Mouse (Mus musculus) neural tube, embryonic 14.5 days (tissue): ENCODE measurements around the gene Jmjd1c. TPM values are rescaled to one million over a fixed set of nuclear protein-coding genes. Genes with fewer than 3 reads are reported as not detected.

Source experiments
- ATAC-seq: fragments of 200-750 bp; cut with Nextera tagmentation; 2 replicates; pipeline ENCODE4 v1.8.0; 2017; ENCODE audit warnings: low read depth, mild to moderate bottlenecking, moderate TSS enrichment, moderate library complexity
- H3K27ac ChIP-seq: fragments of 300-500 bp; sonication (generic); 2 replicates; pipeline ENCODE4 v1.5.1; 2014; ENCODE audit warnings: low read depth, mild to moderate bottlenecking, control low read depth, low read length, moderate library complexity, mixed read lengths
- H3K27me3 ChIP-seq: fragments of 300-500 bp; sonication (generic); 2 replicates; pipeline ENCODE4 v1.6.1; 2014; ENCODE audit warnings: low read length; ENCODE audit not compliant: control insufficient read depth, insufficient read depth
- H3K36me3 ChIP-seq: fragments of 300-500 bp; sonication (generic); 2 replicates; pipeline ENCODE4 v1.6.1; 2014; ENCODE audit warnings: low read length, mixed read lengths; ENCODE audit not compliant: control insufficient read depth, insufficient read depth
- H3K4me1 ChIP-seq: fragments of 300-500 bp; sonication (generic); 2 replicates; pipeline ENCODE4 v1.6.1; 2014; ENCODE audit warnings: low read length; ENCODE audit not compliant: control insufficient read depth, insufficient read depth
- H3K4me2 ChIP-seq: fragments of 300-500 bp; sonication (generic); 2 replicates; pipeline ENCODE4 v1.6.1; 2014; ENCODE audit warnings: mild to moderate bottlenecking, low read depth, low read length, control low read depth
- H3K4me3 ChIP-seq: fragments of 300-500 bp; sonication (generic); 2 replicates; pipeline ENCODE4 v1.5.1; 2014; ENCODE audit warnings: low read depth, low read length, control low read depth, mixed read lengths
- H3K9ac ChIP-seq: fragments of 300-500 bp; sonication (generic); replicated peaks from 2 replicates; pipeline ENCODE4 v1.6.1; 2014; ENCODE audit warnings: low read depth, mild to moderate bottlenecking, control low read depth, low read length, mixed read lengths
- H3K9me3 ChIP-seq: fragments of 300-500 bp; sonication (generic); 2 replicates; pipeline ENCODE4 v1.6.1; 2016; ENCODE audit warnings: low read length; ENCODE audit not compliant: control insufficient read depth
- WGBS: fragments of 180-500 bp; shearing (Covaris S2); extraction: QIAGEN DNeasy Blood & Tissue Kit; methylation state at CpG from one replicate; pipeline ENCODE4 v1.1.7; 2014; 5-methylcytosine and 5-hydroxymethylcytosine counted together
- polyA plus RNA-seq: library from polyadenylated mRNA; unstranded; fragments of >200 nt; fragmentation: Nextera tagmentation; extraction: Ambion mirVana; gene quantifications from 2 replicates; pipeline ENCODE4 v1.2.1, GENCODE M21; 2014

Gene Jmjd1c
- polyA plus RNA-seq, 1 experiment from 2014 or later: 67.0 TPM

- H3K36me3 ChIP-seq: no peaks in the 10 kb centered on the region
- peaks cover 11% of the 10 kb centered on the region for H3K4me1 ChIP-seq
- ATAC-seq: no peak
- H3K27me3 ChIP-seq: no peaks in the 10 kb centered on the region
- no peak overlapping the region for H3K9ac ChIP-seq
- no peak overlapping the region for H3K4me2 ChIP-seq
- H3K4me3 ChIP-seq: no peak overlapping the region
- H3K9me3 ChIP-seq: no peaks in the 10 kb centered on the region
- whole genome bisulfite sequencing: 50% methylated on average over 3 of the region's 3 CpGs
- no peak overlapping the region for H3K27ac ChIP-seq
These were observed 88.6 kb downstream of the Jmjd1c start for GRCm38 (mm10) chr10:67184441-67185070.

- ATAC-seq: peak; percentile 96
- Histone ChIP-seq H3K9me3 (no peaks in the 10 kb centered on the region), H3K9ac (peak overlapping the region; percentile 73), H3K27me3 (no peaks in the 10 kb centered on the region), H3K4me2 (peak overlapping the region; percentile 71), H3K4me1 (peaks cover 11% of the 10 kb centered on the region), H3K36me3 (no peaks in the 10 kb centered on the region), H3K27ac (peak overlapping the region; percentile 99), H3K4me3 (peak overlapping the region; percentile 46)
- WGBS: under 1% methylated on average over 23 of the region's 23 CpGs
These were observed 89.7 kb downstream of the Jmjd1c start for GRCm38 (mm10) chr10:67185491-67186081.

- Histone ChIP-seq H3K9ac (no peak overlapping the region; the same call in 1 of the 2 replicates), H3K4me3 (peak overlapping the region; percentile 46), H3K4me1 (peaks cover 11% of the 10 kb centered on the region), H3K9me3 (no peaks in the 10 kb centered on the region), H3K27ac (peak overlapping the region; percentile 46; the same call in 1 of the 2 replicates), H3K36me3 (no peaks in the 10 kb centered on the region), H3K27me3 (no peaks in the 10 kb centered on the region), H3K4me2 (peak overlapping the region; percentile 71)
- no peak for ATAC-seq
These were observed 90.6 kb downstream of the Jmjd1c start for GRCm38 (mm10) chr10:67186489-67186888.

- Histone ChIP-seq H3K4me1 (peaks cover 11% of the 10 kb centered on the region), H3K9ac (peak overlapping the region; percentile 46; the same call in 1 of the 2 replicates), H3K27me3 (no peaks in the 10 kb centered on the region), H3K4me2 (peak overlapping the region; percentile 71), H3K36me3 (no peaks in the 10 kb centered on the region), H3K27ac (peak overlapping the region; percentile 46; the same call in 1 of the 2 replicates), H3K9me3 (no peaks in the 10 kb centered on the region), H3K4me3 (peak overlapping the region; percentile 46; the same call in 1 of the 2 replicates)
- no peak for ATAC-seq
- WGBS: 8% methylated on average over 5 of the region's 5 CpGs
These were observed 91.1 kb downstream of the Jmjd1c start for GRCm38 (mm10) chr10:67187001-67187453.

GRCm38 (mm10) chr10:67187952-67188351, 92.0 kb downstream of the Jmjd1c start:
- WGBS: 91% methylated on average over 2 of the region's 2 CpGs
- Histone ChIP-seq H3K4me3 (peak overlapping the region; percentile 46; the same call in 1 of the 2 replicates), H3K9ac (no peak overlapping the region), H3K9me3 (no peaks in the 10 kb centered on the region), H3K27me3 (no peaks in the 10 kb centered on the region), H3K4me1 (peaks cover 11% of the 10 kb centered on the region), H3K4me2 (peak overlapping the region; percentile 71), H3K27ac (no peak overlapping the region), H3K36me3 (no peaks in the 10 kb centered on the region)
- ATAC-seq: no peak

- Histone ChIP-seq H3K4me2 (no peak overlapping the region), H3K27ac (no peak overlapping the region), H3K4me1 (peaks cover 11% of the 10 kb centered on the region), H3K4me3 (no peak overlapping the region), H3K27me3 (no peaks in the 10 kb centered on the region), H3K9ac (no peak overlapping the region), H3K36me3 (no peaks in the 10 kb centered on the region), H3K9me3 (no peaks in the 10 kb centered on the region)
- no peak for ATAC-seq
These were observed 93.1 kb downstream of the Jmjd1c start for GRCm38 (mm10) chr10:67189057-67189456.

- no peaks in the 10 kb centered on the region for H3K36me3 ChIP-seq
- no peak overlapping the region for H3K9ac ChIP-seq
- no peak overlapping the region for H3K4me2 ChIP-seq
- H3K27me3 ChIP-seq: no peaks in the 10 kb centered on the region
- ATAC-seq: no peak
- WGBS: 88% methylated on average over 1 of the region's 1 CpGs
- no peaks in the 10 kb centered on the region for H3K9me3 ChIP-seq
- peaks cover 11% of the 10 kb centered on the region for H3K4me1 ChIP-seq
- H3K27ac ChIP-seq: no peak overlapping the region
- no peak overlapping the region for H3K4me3 ChIP-seq
These were observed 94.3 kb downstream of the Jmjd1c start for GRCm38 (mm10) chr10:67190261-67190660.

- 96% methylated on average over 3 of the region's 3 CpGs for WGBS
- H3K27ac ChIP-seq: no peak overlapping the region
- no peaks in the 10 kb centered on the region for H3K27me3 ChIP-seq
- no peak overlapping the region for H3K4me3 ChIP-seq
- H3K9me3 ChIP-seq: no peaks in the 10 kb centered on the region
- 0 out of 2 replicates have a peak, but pooled peaks cover 7% of the 10 kb centered on the region for H3K4me1 ChIP-seq
- H3K9ac ChIP-seq: no peak overlapping the region
- H3K36me3 ChIP-seq: no peaks in the 10 kb centered on the region
- ATAC-seq: no peak
- H3K4me2 ChIP-seq: no peak overlapping the region
These were observed 96.4 kb downstream of the Jmjd1c start for GRCm38 (mm10) chr10:67192366-67192765.

GRCm38 (mm10) chr10:67193003-67193652, 97.2 kb downstream of the Jmjd1c start:
- H3K9ac ChIP-seq: no peak overlapping the region
- no peaks in the 10 kb centered on the region for H3K9me3 ChIP-seq
- WGBS: 73% methylated on average over 3 of the region's 3 CpGs
- H3K4me3 ChIP-seq: no peak overlapping the region
- no peak overlapping the region for H3K27ac ChIP-seq
- no peaks in the 10 kb centered on the region for H3K27me3 ChIP-seq
- no peak for ATAC-seq
- H3K4me2 ChIP-seq: no peak overlapping the region
- 0 out of 2 replicates have a peak, but pooled peaks cover 2% of the 10 kb centered on the region for H3K4me1 ChIP-seq
- H3K36me3 ChIP-seq: no peaks in the 10 kb centered on the region
